Mouse (Mus musculus): ENCODE measurements at regions not wholly inside any gene's neighbourhood (a gene's known extent, or its start where the extent isn't known, plus 50 kb on each side); places are given as distances from the start of the nearest gene placed in this dataset.

GRCm38 (mm10) chr12:95054887-95055286, 637.1 kb upstream of the Flrt2 start:
- DNase-seq = no peak

- peak in 1 of 2 experiments; percentile 6 for DNase-seq
Observed at GRCm38 (mm10) chr12:95056926-95057325, 635.1 kb upstream of the Flrt2 start.

- DNase-seq = no peak
Observed at GRCm38 (mm10) chr12:95059396-95059795, 632.6 kb upstream of the Flrt2 start.

- no peak for DNase-seq
Observed at GRCm38 (mm10) chr12:95072307-95072706, 619.7 kb upstream of the Flrt2 start.

- DNase-seq = no peak
Observed at GRCm38 (mm10) chr12:95119223-95119952, 572.6 kb upstream of the Flrt2 start.

- no peak for DNase-seq
Observed at GRCm38 (mm10) chr12:95132804-95133203, 559.2 kb upstream of the Flrt2 start.

- no peak for DNase-seq
Observed at GRCm38 (mm10) chr12:95133482-95133881, 558.5 kb upstream of the Flrt2 start.

- DNase-seq = no peak
Observed at GRCm38 (mm10) chr12:95138167-95138566, 553.9 kb upstream of the Flrt2 start.

GRCm38 (mm10) chr12:95171051-95171450, 521.0 kb upstream of the Flrt2 start:
- no peak for DNase-seq

- DNase-seq = no peak
Observed at GRCm38 (mm10) chr12:95173810-95174402, 518.1 kb upstream of the Flrt2 start.

GRCm38 (mm10) chr12:95202486-95202885, 489.5 kb upstream of the Flrt2 start:
- DNase-seq = peak in 1 of 2 experiments; percentile 1

GRCm38 (mm10) chr12:95205081-95205480, 486.9 kb upstream of the Flrt2 start:
- no peak for DNase-seq

GRCm38 (mm10) chr12:95239158-95239779, 452.8 kb upstream of the Flrt2 start:
- DNase-seq = no peak

- DNase-seq = no peak
Observed at GRCm38 (mm10) chr12:95267187-95267586, 424.8 kb upstream of the Flrt2 start.

- DNase-seq = no peak
Observed at GRCm38 (mm10) chr12:95305386-95305785, 386.6 kb upstream of the Flrt2 start.

GRCm38 (mm10) chr12:95315151-95315750, 376.8 kb upstream of the Flrt2 start:
- no peak for DNase-seq

GRCm38 (mm10) chr12:95316820-95317219, 375.2 kb upstream of the Flrt2 start:
- DNase-seq = no peak

- no peak for DNase-seq
Observed at GRCm38 (mm10) chr12:95321693-95322092, 370.3 kb upstream of the Flrt2 start.

- no peak for DNase-seq
Observed at GRCm38 (mm10) chr12:95329666-95330065, 362.4 kb upstream of the Flrt2 start.

GRCm38 (mm10) chr12:95347786-95348185, 344.2 kb upstream of the Flrt2 start:
- DNase-seq = no peak

- DNase-seq = no peak
Observed at GRCm38 (mm10) chr12:95355151-95355550, 336.9 kb upstream of the Flrt2 start.

- DNase-seq = no peak
Observed at GRCm38 (mm10) chr12:95384248-95384964, 307.6 kb upstream of the Flrt2 start.

GRCm38 (mm10) chr12:95385688-95386087, 306.3 kb upstream of the Flrt2 start:
- DNase-seq = no peak
